Mouse (Mus musculus) lung, embryonic 14.5 days (tissue): ENCODE measurements around the gene Olfr749. TPM values are rescaled to one million over a fixed set of nuclear protein-coding genes. Genes with fewer than 3 reads are reported as not detected.

Experiments
- ATAC-seq: fragments of 200-750 bp; cut with Nextera tagmentation; 2 replicates; pipeline ENCODE4 v1.8.0; 2017; ENCODE audit warnings: mild to moderate bottlenecking, moderate TSS enrichment, moderate library complexity; ENCODE audit not compliant: insufficient read depth
- DNase-seq: peaks from one replicate; pipeline ENCODE4 v3.0.0-alpha.2; 2015
- H3K27ac ChIP-seq: fragments of 300-500 bp; sonication (generic); 2 replicates; pipeline ENCODE4 v1.5.1; 2014; ENCODE audit warnings: low read depth, mild to moderate bottlenecking, moderate library complexity
- H3K27me3 ChIP-seq: fragments of 300-500 bp; sonication (generic); 2 replicates; pipeline ENCODE4 v1.6.1; 2014; ENCODE audit warnings: low read length, control low read depth; ENCODE audit not compliant: insufficient read depth
- H3K36me3 ChIP-seq: fragments of 300-500 bp; sonication (generic); 2 replicates; pipeline ENCODE4 v1.6.1; 2014; ENCODE audit warnings: control low read depth; ENCODE audit not compliant: insufficient read depth
- H3K4me1 ChIP-seq: fragments of 300-500 bp; sonication (generic); 2 replicates; pipeline ENCODE4 v1.6.1; 2014; ENCODE audit warnings: antibody characterized with exemption, control low read depth; ENCODE audit not compliant: insufficient read depth
- H3K4me2 ChIP-seq: fragments of 300-500 bp; sonication (generic); 2 replicates; pipeline ENCODE4 v1.6.1; 2014; ENCODE audit warnings: mild to moderate bottlenecking
- H3K4me3 ChIP-seq: fragments of 300-500 bp; sonication (generic); 2 replicates; pipeline ENCODE4 v1.5.1; 2014; ENCODE audit warnings: low read depth, low read length
- H3K9ac ChIP-seq: fragments of 300-500 bp; sonication (generic); 2 replicates; pipeline ENCODE4 v1.6.1; 2014
- H3K9me3 ChIP-seq: fragments of 300-500 bp; sonication (generic); 2 replicates; pipeline ENCODE4 v1.6.1; 2016; ENCODE audit warnings: low read depth, low read length, control low read depth
- CTCF ChIP-seq: IDR thresholded peaks from 2 replicates; pipeline ENCODE4 v1.5.1; 2016; ENCODE audit warnings: antibody characterized with exemption, low read depth
- WGBS: fragments of 180-500 bp; shearing (Covaris S2); extraction: QIAGEN DNeasy Blood & Tissue Kit; methylation state at CpG from one replicate; pipeline ENCODE4 v1.1.7; 2014; 5-methylcytosine and 5-hydroxymethylcytosine counted together
- polyA plus RNA-seq: library from polyadenylated mRNA; unstranded; fragments of >200 nt; fragmentation: Nextera tagmentation; extraction: Ambion mirVana; gene quantifications from 2 replicates; pipeline ENCODE4 v1.2.1, GENCODE M21; 2014

The Olfr749 gene
- polyA plus RNA-seq = not detected in 2 replicates

DNA sequence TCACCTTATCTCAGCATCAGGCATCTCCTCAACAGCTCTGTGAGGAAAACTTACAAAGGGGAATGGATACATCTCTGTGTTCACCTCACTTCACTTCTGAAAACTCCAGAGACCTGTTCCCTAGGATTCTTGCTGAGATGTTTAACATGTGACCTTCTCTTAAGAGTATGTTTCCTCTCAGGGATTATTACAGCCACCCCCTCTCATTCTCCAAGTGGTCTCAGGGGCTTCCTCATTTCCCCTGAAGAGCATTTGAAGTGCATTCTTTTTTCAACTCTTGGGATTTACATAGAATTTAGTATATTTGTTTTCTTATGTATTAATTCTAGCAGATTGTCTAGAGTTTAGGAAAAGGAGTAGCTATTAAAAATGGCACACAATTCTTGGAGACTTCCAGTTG is at the start of gene Olfr749:
Olfr749 (minus strand) TSS at position 101 of the 400 bp plus-strand sequence.
- Histone ChIP-seq H3K36me3 (no peaks in the 10 kb centered on the region), H3K27ac (no peak within 1 kb of the TSS), H3K9me3 (no peaks in the 10 kb centered on the region), H3K27me3 (no peaks in the 10 kb centered on the region), H3K9ac (no peak within 1 kb of the TSS), H3K4me2 (no peak within 1 kb of the TSS), H3K4me3 (no peak within 1 kb of the TSS), H3K4me1 (no peaks in the 10 kb centered on the region)
- ATAC-seq (no peak), DNase-seq (no peak)
- no peak for TF ChIP-seq CTCF

DNA sequence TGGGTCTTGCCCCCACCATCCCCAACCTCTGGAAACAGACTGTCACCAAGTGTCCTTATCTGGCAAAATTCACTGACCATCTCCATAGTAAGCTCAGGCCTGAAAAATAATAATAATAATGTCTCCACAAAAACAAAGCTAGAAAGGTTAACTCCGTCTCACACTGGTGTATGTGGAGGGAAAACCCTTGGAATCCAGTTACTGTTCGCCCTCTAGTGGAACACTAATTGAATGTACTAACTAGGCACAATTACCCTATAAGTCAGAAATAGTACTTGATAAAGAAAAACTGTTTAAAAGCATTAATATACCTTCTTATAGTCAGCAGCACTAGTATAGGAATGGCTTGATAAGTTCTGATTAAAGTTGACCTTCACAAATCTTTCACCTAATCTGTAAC is 43.3 kb upstream of the Olfr749 start:
- no peak overlapping the region for H3K27ac ChIP-seq
- no peak overlapping the region for H3K4me2 ChIP-seq
- H3K27me3 ChIP-seq = no peaks in the 10 kb centered on the region
- WGBS = 9% methylated on average over 2 of the region's 2 CpGs
- DNase-seq (peak; percentile 73), ATAC-seq (no peak)
- peak; percentile 45 for TF ChIP-seq CTCF
- no peaks in the 10 kb centered on the region for H3K36me3 ChIP-seq
- no peaks in the 10 kb centered on the region for H3K9me3 ChIP-seq
- H3K9ac ChIP-seq = no peak overlapping the region
- H3K4me1 ChIP-seq = no peaks in the 10 kb centered on the region; the same call in 1 of the 2 replicates
- no peak overlapping the region for H3K4me3 ChIP-seq

DNA sequence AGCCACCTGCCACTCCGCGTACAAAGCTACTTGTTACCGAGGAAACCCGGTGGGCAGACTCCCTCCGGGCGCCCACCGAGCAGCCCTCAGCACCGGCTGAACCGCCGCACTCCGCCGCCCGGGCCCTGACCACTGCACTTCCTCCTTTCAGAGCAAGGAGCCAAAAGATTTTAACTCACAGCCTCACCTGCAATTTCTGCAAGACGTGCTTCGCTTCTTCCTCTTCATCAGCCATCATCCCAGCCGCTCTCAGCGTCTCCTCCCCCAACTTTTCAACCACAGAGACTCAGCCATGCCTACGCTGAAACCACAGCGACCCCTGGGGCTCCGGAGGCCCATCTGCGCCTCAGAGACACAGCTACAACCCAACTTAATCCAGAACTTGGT is 40.4 kb upstream of the Olfr749 start, which contains the start of gene Ttc5:
Ttc5 (minus strand) TSS at position 269 of the 387 bp plus-strand sequence.
- Histone ChIP-seq H3K4me2 (peak within 1 kb of the TSS; percentile 73), H3K27ac (peak within 1 kb of the TSS; percentile 46; the same call in 1 of the 2 replicates), H3K4me3 (peak within 1 kb of the TSS; percentile 75), H3K4me1 (no peaks in the 10 kb centered on the region; the same call in 1 of the 2 replicates), H3K9ac (peak within 1 kb of the TSS; percentile 65), H3K27me3 (no peaks in the 10 kb centered on the region), H3K36me3 (peaks cover 13% of the 10 kb centered on the region; the same call in 1 of the 2 replicates), H3K9me3 (no peaks in the 10 kb centered on the region)
- ATAC-seq (peak; percentile 98), DNase-seq (peak; percentile 95)
- WGBS = under 1% methylated on average over 21 of the region's 21 CpGs
- TF ChIP-seq CTCF = peak; percentile 91

- Histone ChIP-seq H3K36me3 (peaks cover 14% of the 10 kb centered on the region; the same call in 1 of the 2 replicates), H3K27ac (no peak overlapping the region; the same call in 1 of the 2 replicates), H3K27me3 (no peaks in the 10 kb centered on the region), H3K9ac (peak overlapping the region; percentile 65), H3K4me3 (peak overlapping the region; percentile 75), H3K4me2 (peak overlapping the region; percentile 73), H3K4me1 (no peaks in the 10 kb centered on the region; the same call in 1 of the 2 replicates), H3K9me3 (no peaks in the 10 kb centered on the region)
- WGBS = 25% methylated on average over 16 of the region's 16 CpGs
- no peak for TF ChIP-seq CTCF
- ATAC-seq (no peak), DNase-seq (peak; percentile 48)
Measured at GRCm38 (mm10) chr14:50784391-50785250, 39.7 kb upstream of the Olfr749 start.

- Histone ChIP-seq H3K4me3 (no peak overlapping the region), H3K9me3 (no peaks in the 10 kb centered on the region), H3K4me2 (no peak overlapping the region), H3K27ac (no peak overlapping the region), H3K27me3 (no peaks in the 10 kb centered on the region), H3K9ac (no peak overlapping the region), H3K36me3 (peaks cover 23% of the 10 kb centered on the region), H3K4me1 (no peaks in the 10 kb centered on the region; the same call in 1 of the 2 replicates)
- ATAC-seq (no peak), DNase-seq (no peak)
- WGBS = 87% methylated on average over 3 of the region's 3 CpGs
- TF ChIP-seq CTCF = no peak
Measured at GRCm38 (mm10) chr14:50782166-50782565, 37.3 kb upstream of the Olfr749 start.

DNA sequence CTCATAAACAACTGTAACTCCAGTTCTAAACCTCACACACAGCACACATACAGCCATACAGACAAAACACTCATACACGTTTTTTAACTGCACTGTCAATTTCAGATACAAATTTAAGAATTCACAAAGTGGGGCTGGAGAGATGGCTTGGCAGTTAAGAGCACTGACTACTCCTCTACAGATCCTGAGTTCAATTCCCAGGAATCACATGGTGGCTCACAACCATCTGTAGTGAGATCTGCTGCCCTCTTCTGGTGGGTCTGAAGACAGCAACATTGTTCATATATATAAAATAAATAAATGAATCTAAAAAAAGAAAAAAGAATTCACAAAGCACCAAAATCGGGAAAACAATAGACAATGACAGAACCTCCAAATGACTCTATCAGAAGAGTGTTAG is 26.4 kb upstream of the Olfr749 start:
- Histone ChIP-seq H3K4me3 (no peak overlapping the region), H3K36me3 (peaks cover 82% of the 10 kb centered on the region), H3K9ac (no peak overlapping the region), H3K9me3 (no peaks in the 10 kb centered on the region), H3K27ac (no peak overlapping the region), H3K4me2 (no peak overlapping the region), H3K27me3 (no peaks in the 10 kb centered on the region), H3K4me1 (no peaks in the 10 kb centered on the region)
- WGBS = 76% methylated on average over 2 of the region's 2 CpGs
- TF ChIP-seq CTCF = peak; percentile 42
- DNase-seq (peak; percentile 7), ATAC-seq (no peak)

DNA sequence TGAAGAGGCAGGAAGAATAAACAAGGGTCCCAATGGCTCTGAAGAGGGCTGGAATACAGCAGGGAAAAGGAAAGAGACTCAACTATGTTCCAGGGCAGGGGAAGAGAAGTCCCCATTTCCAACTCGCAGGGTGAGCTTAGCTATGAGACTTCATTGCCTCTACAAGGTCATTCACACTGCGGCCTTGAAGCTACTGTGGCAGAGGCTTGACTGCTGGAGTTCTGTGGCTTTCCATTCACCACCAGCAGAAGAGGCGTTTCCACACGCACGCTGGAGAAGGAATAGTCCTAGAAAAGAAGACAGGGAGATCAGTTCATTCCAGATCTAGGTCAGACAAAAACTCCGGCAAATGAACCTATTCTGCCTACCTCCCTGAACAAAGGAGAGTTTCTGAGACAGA is 20.8 kb upstream of the Olfr749 start:
- DNase-seq = no peak
- Histone ChIP-seq H3K36me3 (peaks cover 57% of the 10 kb centered on the region), H3K9ac (no peak overlapping the region), H3K4me2 (no peak overlapping the region), H3K4me1 (no peaks in the 10 kb centered on the region), H3K27ac (no peak overlapping the region), H3K9me3 (no peaks in the 10 kb centered on the region), H3K4me3 (no peak overlapping the region), H3K27me3 (no peaks in the 10 kb centered on the region)
- no peak for TF ChIP-seq CTCF
- no peak for ATAC-seq
- 92% methylated on average over 6 of the region's 6 CpGs for WGBS
